Mouse (Mus musculus) kidney, postnatal 14 days (tissue): ENCODE results near the gene Plagl2.

Source experiments
- DNase-seq: peaks from one replicate; pipeline ENCODE4 v3.0.0; 2022; ENCODE audit warnings: mixed read lengths

Gene Plagl2

DNA sequence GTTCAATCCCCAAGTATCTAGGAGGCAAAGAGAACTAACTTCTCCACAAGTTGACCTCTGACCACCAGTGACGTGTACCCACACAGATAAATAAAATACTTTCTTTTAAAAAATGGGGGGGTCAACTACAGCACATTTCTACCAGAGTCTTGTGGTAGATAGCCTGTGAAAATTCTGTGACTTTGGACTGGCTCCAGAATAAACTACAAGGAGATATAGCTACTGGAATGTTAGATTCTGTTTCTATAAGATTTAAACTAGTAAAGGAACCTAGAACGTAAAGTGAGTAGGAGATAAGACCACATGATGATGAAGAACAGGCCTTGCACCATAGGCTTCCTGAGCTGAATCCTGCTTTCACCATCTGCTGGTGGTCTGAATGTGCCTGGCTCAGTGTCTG lies 53.4 kb downstream of the Plagl2 start:
- DNase-seq = no peak

DNA sequence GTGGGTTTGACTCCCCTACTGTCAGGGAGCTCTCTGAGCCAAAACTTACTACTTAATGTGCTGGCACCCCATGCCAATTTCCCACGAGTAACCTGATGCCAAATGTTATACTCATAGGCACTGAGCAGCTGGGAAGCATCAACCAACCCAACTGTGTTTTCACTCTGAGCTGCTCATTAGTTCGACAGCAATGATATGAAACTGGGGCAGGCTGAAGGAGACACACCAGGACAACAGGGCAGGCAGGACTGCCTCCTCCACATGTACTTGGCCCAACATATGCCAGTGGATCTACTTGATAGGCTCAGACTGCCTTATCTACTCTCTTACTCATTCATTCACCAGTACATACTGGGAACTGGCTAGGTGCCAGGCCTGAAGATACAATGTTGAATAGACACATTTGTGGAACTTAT lies 55.0 kb downstream of the Plagl2 start:
- DNase-seq = no peak

DNA sequence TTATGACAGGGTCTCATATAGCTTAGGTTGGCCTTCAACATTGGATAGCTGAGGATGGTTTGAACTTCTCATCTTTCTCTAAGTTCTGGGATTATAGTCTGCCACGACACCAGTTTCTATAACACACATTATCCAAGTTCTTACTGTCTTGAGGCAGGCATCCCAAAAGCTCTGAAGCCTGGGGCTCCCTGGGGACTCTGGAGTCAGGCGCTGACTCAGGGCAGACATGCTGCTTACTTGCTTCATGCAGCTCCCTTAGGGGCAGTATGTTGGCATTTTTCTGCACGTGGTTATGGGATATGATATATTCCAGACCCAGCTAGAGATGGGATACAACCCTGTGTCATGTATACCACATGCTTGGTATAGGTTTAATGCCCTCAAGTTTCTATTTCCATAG lies 61.3 kb downstream of the Plagl2 start:
- DNase-seq = no peak

DNA sequence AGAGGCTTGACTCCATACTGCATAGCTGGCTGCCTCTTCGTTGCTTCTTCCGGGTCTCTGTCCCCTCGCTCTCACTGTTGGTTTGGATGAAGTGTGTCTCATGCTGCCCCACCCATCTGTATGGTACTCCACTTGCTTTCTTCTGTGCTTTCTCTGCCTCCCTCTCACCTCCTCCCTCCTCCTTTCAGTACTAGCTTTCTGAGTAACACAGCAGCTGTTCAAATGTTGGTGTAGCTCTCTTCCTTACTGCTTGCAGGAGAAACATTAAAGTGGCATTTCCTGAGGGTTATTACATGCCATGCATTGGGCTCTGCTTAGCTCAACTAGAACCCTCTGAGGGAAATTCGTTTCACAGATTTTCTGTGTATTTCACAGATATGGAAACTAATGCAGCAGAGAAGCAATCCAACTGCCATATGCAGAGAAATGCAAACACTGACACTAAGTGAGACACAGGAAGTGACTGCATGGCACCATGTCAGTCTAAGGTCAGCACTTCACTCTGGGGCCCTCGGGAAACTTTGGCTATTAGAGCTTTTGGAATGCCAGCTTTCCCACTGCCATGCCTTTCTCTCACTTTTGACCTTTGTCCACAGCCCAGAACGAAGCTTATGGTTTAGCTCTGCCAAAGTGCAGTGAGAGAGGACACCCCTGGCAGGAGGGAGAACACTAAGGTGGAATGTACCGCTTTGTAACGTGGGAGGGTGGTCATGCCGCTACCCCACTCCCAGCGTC lies 61.9 kb downstream of the Plagl2 start:
- peak; percentile 51 for DNase-seq
